Mouse (Mus musculus) midbrain, embryonic 13.5 days (tissue): ENCODE data around the gene Lep. TPM values are rescaled to one million over a fixed set of nuclear protein-coding genes. Genes with fewer than 3 reads are reported as not detected.
A peak's percentile ranks its signal among the peaks of the same experiment; 100 is the strongest.

Experiments
- ATAC-seq: fragments of 200-750 bp; cut with Nextera tagmentation; 2 replicates; pipeline ENCODE4 v1.8.0; 2017; ENCODE audit warnings: mild to moderate bottlenecking, moderate TSS enrichment, moderate library complexity
- H3K27ac ChIP-seq: fragments of 300-500 bp; sonication (generic); 2 replicates; pipeline ENCODE4 v1.5.1; 2015; ENCODE audit warnings: inconsistent platforms, mild to moderate bottlenecking, moderate library complexity
- H3K27me3 ChIP-seq: fragments of 300-500 bp; sonication (generic); 2 replicates; pipeline ENCODE4 v1.6.1; 2015; ENCODE audit warnings: mild to moderate bottlenecking, inconsistent platforms
- H3K36me3 ChIP-seq: fragments of 300-500 bp; sonication (generic); 2 replicates; pipeline ENCODE4 v1.6.1; 2015; ENCODE audit warnings: mild to moderate bottlenecking, inconsistent platforms
- H3K4me1 ChIP-seq: fragments of 300-500 bp; sonication (generic); replicated peaks from 2 replicates; pipeline ENCODE4 v1.6.1; 2015; ENCODE audit warnings: inconsistent platforms
- H3K4me2 ChIP-seq: fragments of 300-500 bp; sonication (generic); replicated peaks from 2 replicates; pipeline ENCODE4 v1.6.1; 2015; ENCODE audit warnings: moderate library complexity, mild to moderate bottlenecking, inconsistent platforms
- H3K4me3 ChIP-seq: fragments of 300-500 bp; sonication (generic); replicated peaks from 2 replicates; pipeline ENCODE4 v1.5.1; 2015; ENCODE audit warnings: mild to moderate bottlenecking, inconsistent platforms
- H3K9ac ChIP-seq: fragments of 300-500 bp; sonication (generic); replicated peaks from 2 replicates; pipeline ENCODE4 v1.6.1; 2015; ENCODE audit warnings: mild to moderate bottlenecking, inconsistent platforms
- H3K9me3 ChIP-seq: fragments of 300-500 bp; sonication (generic); 2 replicates; pipeline ENCODE4 v1.6.1; 2016; ENCODE audit warnings: mild to moderate bottlenecking, inconsistent platforms
- WGBS: fragments of 180-500 bp; shearing (Covaris S2); methylation state at CpG from one replicate; pipeline ENCODE4 v1.1.7; 2015; 5-methylcytosine and 5-hydroxymethylcytosine counted together
- polyA plus RNA-seq: library from polyadenylated mRNA; unstranded; fragments of >200 nt; fragmentation: Nextera tagmentation; extraction: Ambion mirVana; gene quantifications from 2 replicates; pipeline ENCODE4 v1.2.1, GENCODE M21; 2015

The Lep gene
- polyA plus RNA-seq, 1 experiment from 2014 or later = not detected

GRCm38 (mm10) chr6:29092234-29092633, 32.2 kb downstream of the Lep start:
- no peaks in the 10 kb centered on the region for H3K36me3 ChIP-seq
- no peak overlapping the region for H3K9ac ChIP-seq
- H3K4me3 ChIP-seq = no peak overlapping the region
- no peak for ATAC-seq
- no peaks in the 10 kb centered on the region for H3K27me3 ChIP-seq
- no peaks in the 10 kb centered on the region for H3K4me1 ChIP-seq
- no peak overlapping the region for H3K4me2 ChIP-seq
- H3K9me3 ChIP-seq = 0 out of 2 replicates have a peak, but pooled peaks cover 14% of the 10 kb centered on the region
- no peak overlapping the region for H3K27ac ChIP-seq
- 89% methylated on average over 7 of the region's 7 CpGs for WGBS

GRCm38 (mm10) chr6:29092904-29093303, 32.9 kb downstream of the Lep start:
- Histone ChIP-seq H3K36me3 (no peaks in the 10 kb centered on the region), H3K27ac (no peak overlapping the region), H3K4me1 (no peaks in the 10 kb centered on the region), H3K27me3 (no peaks in the 10 kb centered on the region), H3K9ac (no peak overlapping the region), H3K9me3 (0 out of 2 replicates have a peak, but pooled peaks cover 14% of the 10 kb centered on the region), H3K4me2 (no peak overlapping the region), H3K4me3 (no peak overlapping the region)
- no peak for ATAC-seq
- 60% methylated on average over 11 of the region's 11 CpGs for WGBS

GRCm38 (mm10) chr6:29099536-29100170, 39.6 kb downstream of the Lep start:
- no peaks in the 10 kb centered on the region for H3K27me3 ChIP-seq
- H3K36me3 ChIP-seq = no peaks in the 10 kb centered on the region
- no peaks in the 10 kb centered on the region for H3K9me3 ChIP-seq
- peaks cover 9% of the 10 kb centered on the region for H3K4me1 ChIP-seq
- no peak overlapping the region for H3K4me3 ChIP-seq
- WGBS = 62% methylated on average over 14 of the region's 14 CpGs
- no peak overlapping the region for H3K4me2 ChIP-seq
- no peak overlapping the region for H3K9ac ChIP-seq
- no peak for ATAC-seq
- no peak overlapping the region for H3K27ac ChIP-seq

DNA sequence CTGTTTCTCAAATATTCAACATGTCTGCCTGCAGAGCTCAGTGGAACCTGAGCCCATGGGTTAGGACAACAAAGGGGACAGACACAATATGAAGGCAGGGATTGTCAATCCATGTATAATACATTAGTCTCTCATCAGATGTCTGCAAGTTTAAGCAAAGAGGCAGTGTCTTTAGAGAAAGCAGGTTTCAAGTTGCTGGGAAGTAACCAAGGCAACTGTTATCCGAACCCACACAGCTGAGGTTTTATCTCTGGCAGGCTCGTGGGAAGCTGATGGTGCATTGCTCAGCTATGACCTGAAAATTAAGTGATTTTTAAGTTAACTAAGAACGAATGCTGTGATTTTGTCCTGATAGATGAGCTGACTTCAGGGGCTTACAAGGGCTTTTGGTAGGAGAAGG, 40.4 kb downstream of the Lep start:
- ATAC-seq = no peak
- Histone ChIP-seq H3K9me3 (no peaks in the 10 kb centered on the region), H3K27me3 (no peaks in the 10 kb centered on the region), H3K36me3 (no peaks in the 10 kb centered on the region), H3K4me1 (peaks cover 9% of the 10 kb centered on the region), H3K4me2 (no peak overlapping the region), H3K4me3 (no peak overlapping the region), H3K27ac (no peak overlapping the region), H3K9ac (no peak overlapping the region)
- WGBS = 24% methylated on average over 3 of the region's 3 CpGs

- no peaks in the 10 kb centered on the region for H3K9me3 ChIP-seq
- H3K4me2 ChIP-seq = no peak overlapping the region
- peaks cover 9% of the 10 kb centered on the region for H3K4me1 ChIP-seq
- no peak overlapping the region for H3K4me3 ChIP-seq
- H3K27me3 ChIP-seq = no peaks in the 10 kb centered on the region
- no peak overlapping the region for H3K27ac ChIP-seq
- ATAC-seq = no peak
- 87% methylated on average over 9 of the region's 9 CpGs for WGBS
- no peaks in the 10 kb centered on the region for H3K36me3 ChIP-seq
- no peak overlapping the region for H3K9ac ChIP-seq
Observed at GRCm38 (mm10) chr6:29101248-29101864, 41.3 kb downstream of the Lep start.

GRCm38 (mm10) chr6:29108376-29108775, 48.4 kb downstream of the Lep start:
- H3K4me3 ChIP-seq = no peak overlapping the region
- no peaks in the 10 kb centered on the region for H3K27me3 ChIP-seq
- H3K4me2 ChIP-seq = no peak overlapping the region
- H3K4me1 ChIP-seq = no peaks in the 10 kb centered on the region
- no peak for ATAC-seq
- no peaks in the 10 kb centered on the region for H3K36me3 ChIP-seq
- H3K9ac ChIP-seq = no peak overlapping the region
- peaks cover 14% of the 10 kb centered on the region for H3K9me3 ChIP-seq
- no peak overlapping the region for H3K27ac ChIP-seq
- WGBS = 77% methylated on average over 1 of the region's 1 CpGs

GRCm38 (mm10) chr6:29111501-29111900, 51.5 kb downstream of the Lep start:
- Histone ChIP-seq H3K36me3 (no peaks in the 10 kb centered on the region), H3K27ac (no peak overlapping the region), H3K4me3 (no peak overlapping the region), H3K4me1 (no peaks in the 10 kb centered on the region), H3K9ac (no peak overlapping the region), H3K4me2 (no peak overlapping the region), H3K27me3 (no peaks in the 10 kb centered on the region), H3K9me3 (peaks cover 14% of the 10 kb centered on the region)
- ATAC-seq = no peak
- 92% methylated on average over 4 of the region's 4 CpGs for WGBS

DNA sequence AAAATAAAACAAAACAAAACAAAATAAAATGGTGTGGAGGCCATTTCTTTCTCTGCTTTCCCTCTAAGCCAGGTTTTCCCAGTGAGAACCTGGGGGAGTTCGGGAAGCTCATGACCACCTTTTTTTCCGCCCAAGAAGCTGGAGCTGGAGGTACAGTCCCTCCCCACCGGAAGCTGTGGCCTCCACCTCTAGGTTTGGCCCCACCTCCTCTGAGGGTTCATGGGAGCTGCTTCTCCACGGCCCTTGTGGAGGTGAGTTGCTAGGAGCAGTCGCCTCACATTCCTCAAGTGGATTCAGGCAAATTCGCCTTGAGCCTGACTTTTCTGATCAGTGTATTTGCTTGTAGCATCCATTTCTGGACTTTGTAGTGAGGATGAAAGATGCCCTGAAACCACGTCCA, 55.7 kb downstream of the Lep start:
- WGBS = 75% methylated on average over 7 of the region's 7 CpGs
- Histone ChIP-seq H3K27ac (no peak overlapping the region), H3K9me3 (peaks cover 13% of the 10 kb centered on the region), H3K4me3 (no peak overlapping the region), H3K27me3 (no peaks in the 10 kb centered on the region), H3K4me1 (peaks cover 9% of the 10 kb centered on the region; the same call in 1 of the 2 replicates), H3K4me2 (no peak overlapping the region), H3K9ac (no peak overlapping the region), H3K36me3 (no peaks in the 10 kb centered on the region)
- ATAC-seq = no peak

DNA sequence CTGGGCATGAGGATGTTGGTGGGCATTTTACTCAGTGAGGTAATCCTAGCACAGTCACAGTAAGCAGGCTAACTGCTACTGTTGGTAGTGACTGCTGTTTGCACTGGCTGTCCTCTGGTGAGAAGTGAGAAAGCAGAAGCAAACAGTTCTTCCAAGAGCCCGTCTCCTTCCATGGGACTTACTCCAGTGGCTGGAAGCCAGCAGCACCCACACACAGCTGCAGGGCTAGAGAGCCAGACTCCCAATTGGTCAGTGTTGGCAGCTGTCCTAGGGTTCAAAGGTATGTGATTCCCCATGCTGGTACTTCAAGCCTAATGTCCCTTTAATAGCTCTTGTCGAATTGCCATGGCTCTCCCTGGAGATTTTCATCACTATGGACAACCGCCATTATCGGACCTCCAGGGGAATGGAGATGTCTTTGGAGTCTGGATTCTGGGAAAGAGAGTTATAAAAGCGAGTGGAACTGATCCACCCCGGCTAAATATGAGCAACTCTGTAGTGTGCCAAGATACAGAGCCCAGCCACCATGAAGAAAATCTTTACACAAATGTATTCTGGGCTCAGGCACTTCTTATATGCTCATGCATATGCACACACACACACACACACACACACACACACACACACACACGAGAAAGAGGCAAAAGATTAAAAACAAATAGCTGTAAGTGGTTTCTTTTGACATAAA, 57.5 kb downstream of the Lep start:
- no peak overlapping the region for H3K9ac ChIP-seq
- H3K4me2 ChIP-seq = no peak overlapping the region
- WGBS = 58% methylated on average over 7 of the region's 7 CpGs
- no peaks in the 10 kb centered on the region for H3K9me3 ChIP-seq
- 0 out of 2 replicates have a peak, but pooled peaks have one; percentile 24 for ATAC-seq
- no peaks in the 10 kb centered on the region for H3K36me3 ChIP-seq
- no peaks in the 10 kb centered on the region for H3K27me3 ChIP-seq
- no peak overlapping the region for H3K4me3 ChIP-seq
- peaks cover 9% of the 10 kb centered on the region; the same call in 1 of the 2 replicates for H3K4me1 ChIP-seq
- no peak overlapping the region for H3K27ac ChIP-seq

GRCm38 (mm10) chr6:29118231-29118630, 58.2 kb downstream of the Lep start:
- Histone ChIP-seq H3K9ac (no peak overlapping the region), H3K27ac (no peak overlapping the region), H3K9me3 (no peaks in the 10 kb centered on the region), H3K36me3 (no peaks in the 10 kb centered on the region), H3K4me3 (no peak overlapping the region), H3K4me2 (no peak overlapping the region), H3K4me1 (peaks cover 9% of the 10 kb centered on the region; the same call in 1 of the 2 replicates), H3K27me3 (no peaks in the 10 kb centered on the region)
- 0 out of 2 replicates have a peak, but pooled peaks have one; percentile 4 for ATAC-seq

DNA sequence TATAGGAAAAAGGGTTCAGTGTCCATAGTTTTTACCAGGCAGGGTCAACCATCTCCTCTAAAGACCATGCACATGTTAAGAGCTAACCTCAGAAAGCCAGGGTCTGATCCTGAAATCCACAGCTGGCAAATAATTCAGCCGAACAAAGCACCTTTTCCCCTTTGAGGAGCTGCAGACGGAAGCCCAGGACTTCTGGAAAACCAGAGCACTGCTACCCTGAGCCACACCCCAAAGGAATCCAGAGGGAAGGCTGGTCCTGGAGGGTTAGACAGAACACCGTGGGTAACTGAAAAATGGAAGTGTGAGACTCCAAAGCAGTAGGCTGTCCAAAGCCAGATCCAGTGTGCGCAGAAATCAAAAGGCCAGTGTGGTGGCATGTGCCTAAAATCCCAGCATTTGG, 58.9 kb downstream of the Lep start:
- 76% methylated on average over 4 of the region's 4 CpGs for WGBS
- no peaks in the 10 kb centered on the region for H3K9me3 ChIP-seq
- ATAC-seq = no peak

DNA sequence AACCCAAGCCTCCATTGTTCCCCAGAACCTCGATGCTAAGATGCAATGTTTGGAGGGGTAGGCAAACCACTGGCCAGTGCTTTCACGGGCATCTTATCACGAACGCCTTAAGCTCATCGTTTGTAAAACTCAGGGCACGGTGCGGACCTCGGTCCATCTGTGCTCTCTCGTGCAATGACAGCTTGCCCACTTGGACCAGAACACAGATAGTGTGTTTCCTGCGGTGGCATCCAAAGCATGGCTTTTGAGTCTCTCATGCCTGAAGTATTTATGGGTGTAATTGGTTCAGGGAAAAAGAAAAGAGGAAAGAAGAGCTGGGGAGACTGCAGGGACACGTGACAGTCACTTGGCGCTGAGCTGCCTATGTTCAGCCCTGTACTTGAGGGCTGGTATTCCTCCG, 60.0 kb downstream of the Lep start:
- H3K9me3 ChIP-seq = no peaks in the 10 kb centered on the region
- WGBS = 91% methylated on average over 13 of the region's 13 CpGs
- ATAC-seq = no peak

More for the DNA sequence above, 58.9 kb downstream of the Lep start:
- H3K4me2 ChIP-seq = no peak overlapping the region
- no peak overlapping the region for H3K4me3 ChIP-seq
- H3K4me1 ChIP-seq = peaks cover 9% of the 10 kb centered on the region; the same call in 1 of the 2 replicates
- no peak overlapping the region for H3K27ac ChIP-seq
- no peak overlapping the region for H3K9ac ChIP-seq
- H3K36me3 ChIP-seq = peaks cover 4% of the 10 kb centered on the region
- H3K27me3 ChIP-seq = no peaks in the 10 kb centered on the region

More for the DNA sequence above, 60.0 kb downstream of the Lep start:
- H3K4me3 ChIP-seq = no peak overlapping the region
- peaks cover 9% of the 10 kb centered on the region; the same call in 1 of the 2 replicates for H3K4me1 ChIP-seq
- no peak overlapping the region for H3K4me2 ChIP-seq
- no peak overlapping the region for H3K27ac ChIP-seq
- no peak overlapping the region for H3K9ac ChIP-seq
- peaks cover 12% of the 10 kb centered on the region for H3K36me3 ChIP-seq
- no peaks in the 10 kb centered on the region for H3K27me3 ChIP-seq
